Mouse (Mus musculus): Measurements from ENCODE around the gene Morc2a. TPM values are rescaled to one million over a fixed set of nuclear protein-coding genes. Genes with fewer than 3 reads are reported as not detected.

The Morc2a gene
- total RNA-seq (2023), result 64.4 TPM

GRCm38 (mm10) chr11:3648964-3649841 lies at the start of gene Morc2a:
Morc2a (plus strand) TSS chr11:3649191.

Other genes with a start within 250 kb of the Morc2a start
- 108 TPM for gene Limk2, start 240.0 kb upstream of the Morc2a start, total RNA-seq (2023)
- 17.9 TPM for gene Rnf185, start 196.8 kb upstream of the Morc2a start, total RNA-seq (2023)
- 0.21 TPM for gene Pla2g3, start 160.9 kb upstream of the Morc2a start, total RNA-seq (2023)
- gene Inpp5j, start 144.4 kb upstream of the Morc2a start, total RNA-seq (2023), result not detected
- gene Selenom, start 134.5 kb upstream of the Morc2a start, total RNA-seq (2023), result not detected
- gene Smtn, start 108.6 kb upstream of the Morc2a start, total RNA-seq (2023), result 0.56 TPM
- gene Osbp2, start 214.7 kb downstream of the Morc2a start, total RNA-seq (2023), result not detected
- 0.35 TPM for gene 4921536K21Rik, start 245.9 kb downstream of the Morc2a start, total RNA-seq (2023)
- 4.0 TPM for gene Dusp18, start 246.0 kb downstream of the Morc2a start, total RNA-seq (2023)